Mouse (Mus musculus) limb, embryonic 11.5 days (tissue): ENCODE measurements at regions not wholly inside any gene's neighbourhood (a gene's known extent, or its start where the extent isn't known, plus 50 kb on each side); places are given as distances from the start of the nearest gene placed in this dataset.
A peak's percentile ranks its signal among the peaks of the same experiment; 100 is the strongest.
"Not testable (repeated sequence)": the region's sequence is repeated elsewhere in the genome, so short reads cannot be mapped to it uniquely, and the experiment has no call there.

Experiments
- ATAC-seq: fragments of 200-750 bp; cut with Nextera tagmentation; 2 replicates; pipeline ENCODE4 v1.8.0; 2017; ENCODE audit warnings: low read depth; ENCODE audit not compliant: insufficient number of reproducible peaks, low FRiP score, low TSS enrichment
- DNase-seq: peaks from one replicate; pipeline ENCODE4 v3.0.0-alpha.2; 2015; ENCODE audit warnings: low spot score
- H3K27ac ChIP-seq: fragments of 300-500 bp; sonication (generic); replicated peaks from 2 replicates; pipeline ENCODE4 v1.5.1; 2014; ENCODE audit warnings: low read depth, mild to moderate bottlenecking, low read length
- H3K27me3 ChIP-seq: fragments of 300-500 bp; sonication (generic); 2 replicates; pipeline ENCODE4 v1.6.1; 2014; ENCODE audit warnings: mild to moderate bottlenecking, low read length, mixed read lengths; ENCODE audit not compliant: control insufficient read depth, insufficient read depth
- H3K36me3 ChIP-seq: fragments of 300-500 bp; sonication (generic); 2 replicates; pipeline ENCODE4 v1.6.1; 2014; ENCODE audit warnings: mild to moderate bottlenecking, low read length, moderate library complexity, mixed read lengths; ENCODE audit not compliant: control insufficient read depth, insufficient read depth
- H3K4me1 ChIP-seq: fragments of 300-500 bp; sonication (generic); 2 replicates; pipeline ENCODE4 v1.6.1; 2014; ENCODE audit warnings: low read length, mixed read lengths; ENCODE audit not compliant: control insufficient read depth, insufficient read depth
- H3K4me2 ChIP-seq: fragments of 300-500 bp; sonication (generic); 2 replicates; pipeline ENCODE4 v1.6.1; 2014; ENCODE audit warnings: low read depth, mild to moderate bottlenecking, moderate library complexity; ENCODE audit not compliant: severe bottlenecking
- H3K4me3 ChIP-seq: fragments of 300-500 bp; sonication (generic); 2 replicates; pipeline ENCODE4 v1.5.1; 2014; ENCODE audit warnings: low read depth, low read length
- H3K9ac ChIP-seq: fragments of 300-500 bp; sonication (generic); 2 replicates; pipeline ENCODE4 v1.6.1; 2014; ENCODE audit warnings: mild to moderate bottlenecking, low read length
- H3K9me3 ChIP-seq: fragments of 300-500 bp; sonication (generic); 2 replicates; pipeline ENCODE4 v1.6.1; 2016; ENCODE audit warnings: low read length; ENCODE audit not compliant: control insufficient read depth
- WGBS: fragments of 180-500 bp; shearing (Covaris S2); extraction: QIAGEN DNeasy Blood & Tissue Kit; methylation state at CpG from one replicate; pipeline ENCODE4 v1.1.7; 2014; 5-methylcytosine and 5-hydroxymethylcytosine counted together

GRCm38 (mm10) chr13:12940911-12941310, 64.3 kb downstream of the Prl2c2 start:
- not testable (repeated sequence) for H3K27ac ChIP-seq, H3K4me3 ChIP-seq, H3K36me3 ChIP-seq, DNase-seq, H3K27me3 ChIP-seq, H3K4me1 ChIP-seq, H3K4me2 ChIP-seq, H3K9me3 ChIP-seq, H3K9ac ChIP-seq
- peak; percentile 41; the same call in 1 of the 2 replicates for ATAC-seq

GRCm38 (mm10) chr13:12935103-12935502, 70.1 kb downstream of the Prl2c2 start:
- not testable (repeated sequence) for H3K27ac ChIP-seq, H3K4me2 ChIP-seq, H3K9ac ChIP-seq, H3K27me3 ChIP-seq, H3K4me3 ChIP-seq, DNase-seq, H3K4me1 ChIP-seq, ATAC-seq, H3K36me3 ChIP-seq
- WGBS, result 3% methylated on average over 1 of the region's 1 CpGs
- peaks cover 22% of the 10 kb centered on the region for H3K9me3 ChIP-seq

- not testable (repeated sequence) for DNase-seq, H3K27ac ChIP-seq, H3K4me1 ChIP-seq, ATAC-seq, H3K4me2 ChIP-seq, H3K27me3 ChIP-seq, H3K36me3 ChIP-seq, H3K4me3 ChIP-seq, H3K9ac ChIP-seq
- WGBS, result 84% methylated on average over 15 of the region's 15 CpGs
- peaks cover 45% of the 10 kb centered on the region for H3K9me3 ChIP-seq
These were observed 73.1 kb downstream of the Prl2c2 start for GRCm38 (mm10) chr13:12931907-12932617.

GRCm38 (mm10) chr13:12930566-12930965, 74.6 kb downstream of the Prl2c2 start:
- Histone ChIP-seq H3K9me3 (peaks cover 57% of the 10 kb centered on the region), H3K36me3 (no peaks in the 10 kb centered on the region), H3K9ac (no peak overlapping the region), H3K4me2 (no peak overlapping the region), H3K27me3 (no peaks in the 10 kb centered on the region), H3K4me3 (no peak overlapping the region), H3K27ac (no peak overlapping the region), H3K4me1 (no peaks in the 10 kb centered on the region)
- DNase-seq, result no peak
- 85% methylated on average over 5 of the region's 5 CpGs for WGBS
- ATAC-seq, result no peak

- Histone ChIP-seq H3K9me3 (peaks cover 57% of the 10 kb centered on the region), H3K27me3 (no peaks in the 10 kb centered on the region), H3K27ac (no peak overlapping the region), H3K9ac (no peak overlapping the region), H3K36me3 (no peaks in the 10 kb centered on the region), H3K4me2 (no peak overlapping the region), H3K4me1 (no peaks in the 10 kb centered on the region), H3K4me3 (no peak overlapping the region)
- DNase-seq (no peak), ATAC-seq (no peak)
- WGBS, result 91% methylated on average over 5 of the region's 5 CpGs
These were observed 75.4 kb downstream of the Prl2c2 start for GRCm38 (mm10) chr13:12929806-12930205.

GRCm38 (mm10) chr13:12927587-12928345, 77.4 kb downstream of the Prl2c2 start:
- no peaks in the 10 kb centered on the region for H3K36me3 ChIP-seq
- DNase-seq (no peak), ATAC-seq (no peak)
- no peak overlapping the region for H3K4me2 ChIP-seq
- H3K27me3 ChIP-seq, result no peaks in the 10 kb centered on the region
- H3K4me1 ChIP-seq, result no peaks in the 10 kb centered on the region
- H3K4me3 ChIP-seq, result no peak overlapping the region
- H3K9ac ChIP-seq, result no peak overlapping the region
- 90% methylated on average over 15 of the region's 15 CpGs for WGBS
- H3K27ac ChIP-seq, result no peak overlapping the region
- H3K9me3 ChIP-seq, result peaks cover 57% of the 10 kb centered on the region

GRCm38 (mm10) chr13:12925604-12926003, 79.6 kb downstream of the Prl2c2 start:
- Histone ChIP-seq H3K4me3 (no peak overlapping the region), H3K4me2 (no peak overlapping the region), H3K27me3 (no peaks in the 10 kb centered on the region), H3K9me3 (peaks cover 45% of the 10 kb centered on the region), H3K4me1 (no peaks in the 10 kb centered on the region), H3K27ac (no peak overlapping the region), H3K36me3 (no peaks in the 10 kb centered on the region), H3K9ac (no peak overlapping the region)
- 92% methylated on average over 14 of the region's 14 CpGs for WGBS
- DNase-seq (no peak), ATAC-seq (no peak)

- no peaks in the 10 kb centered on the region for H3K4me1 ChIP-seq
- H3K4me3 ChIP-seq, result no peak overlapping the region
- H3K27me3 ChIP-seq, result no peaks in the 10 kb centered on the region
- WGBS, result 86% methylated on average over 5 of the region's 5 CpGs
- peaks cover 17% of the 10 kb centered on the region for H3K9me3 ChIP-seq
- H3K36me3 ChIP-seq, result no peaks in the 10 kb centered on the region
- no peak for DNase-seq
- H3K4me2 ChIP-seq, result no peak overlapping the region
- H3K27ac ChIP-seq, result no peak overlapping the region
- no peak for ATAC-seq
- no peak overlapping the region for H3K9ac ChIP-seq
These were observed 92.3 kb downstream of the Prl2c2 start for GRCm38 (mm10) chr13:12912902-12913301.
